Mouse (Mus musculus) large intestine, adult 2 months (tissue): ENCODE measurements around the gene Josd2. TPM values are rescaled to one million over a fixed set of nuclear protein-coding genes. Genes with fewer than 3 reads are reported as not detected.
A peak's percentile ranks its signal among the peaks of the same experiment; 100 is the strongest.

Experiments used
- DNase-seq: peaks from one replicate; pipeline ENCODE4 v3.0.0-alpha.2; 2012; ENCODE audit warnings: low read depth, low spot score
- WGBS: fragments of 180-500 bp; shearing (Covaris S2); methylation state at CpG from one replicate; pipeline ENCODE4 v1.1.7; 2018; 5-methylcytosine and 5-hydroxymethylcytosine counted together
- polyA plus RNA-seq: library from polyadenylated mRNA; depleted of rRNA; stranded (reverse); fragments of >200 nt; gene quantifications from 2 replicates; pipeline ENCODE4 v1.2.3, GENCODE M21; 2012; rRNA removed

The Josd2 gene
- polyA plus RNA-seq, 1 experiment = 78.0 TPM

DNA sequence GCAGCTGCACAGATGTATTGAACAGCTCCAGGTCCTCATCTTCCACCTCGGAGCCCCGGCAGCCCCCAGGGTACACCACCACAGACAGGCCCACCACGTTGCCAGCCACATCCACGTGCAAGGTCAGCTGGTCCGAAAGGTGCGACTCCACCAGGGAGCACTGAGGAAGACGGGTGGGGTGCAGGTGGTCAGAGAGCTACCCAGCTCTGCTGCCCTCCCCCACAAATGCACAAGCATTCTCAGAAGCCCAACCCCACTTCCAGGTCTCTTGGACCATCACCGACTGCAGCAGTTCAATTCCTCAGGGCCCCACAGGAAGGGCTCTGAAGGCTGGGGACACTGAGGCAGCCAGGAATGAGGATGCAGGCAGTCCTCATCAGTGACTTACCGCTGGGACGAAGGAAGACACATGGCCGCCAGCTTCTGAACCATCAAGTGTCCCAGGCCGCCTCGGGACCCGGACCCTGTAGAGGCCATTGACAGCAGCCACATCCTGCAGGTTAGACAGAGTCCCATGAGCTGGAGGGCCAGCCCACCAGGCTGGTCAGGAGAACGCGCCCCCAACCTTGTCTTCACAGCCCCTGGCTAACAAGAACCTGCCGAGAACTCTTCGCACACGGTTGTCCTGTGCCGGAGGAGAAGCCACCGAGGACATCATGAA lies 24.5 kb downstream of the Josd2 start:
- DNase-seq = no peak
- 91% methylated on average over 21 of the region's 21 CpGs for WGBS

DNA sequence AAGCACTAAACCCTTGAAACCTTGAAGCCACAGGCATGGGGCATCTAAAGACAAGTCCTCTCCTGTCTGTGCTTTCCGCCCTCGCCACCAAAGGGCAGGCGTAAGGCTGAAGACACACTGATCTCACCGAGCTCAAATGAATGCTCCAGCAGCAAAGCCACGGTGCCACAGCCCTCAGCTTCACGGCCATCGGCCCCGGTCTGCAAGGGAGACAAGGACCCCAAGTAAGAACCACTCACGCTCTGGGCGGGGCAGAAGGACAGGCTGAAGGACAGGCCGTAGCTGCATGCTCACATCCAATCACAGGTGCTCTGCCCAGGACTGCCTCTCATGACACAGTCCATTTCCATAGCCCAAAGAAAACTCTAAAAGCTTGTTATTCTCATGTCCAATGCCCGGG lies 26.9 kb downstream of the Josd2 start:
- WGBS = 94% methylated on average over 12 of the region's 12 CpGs
- DNase-seq = no peak

DNA sequence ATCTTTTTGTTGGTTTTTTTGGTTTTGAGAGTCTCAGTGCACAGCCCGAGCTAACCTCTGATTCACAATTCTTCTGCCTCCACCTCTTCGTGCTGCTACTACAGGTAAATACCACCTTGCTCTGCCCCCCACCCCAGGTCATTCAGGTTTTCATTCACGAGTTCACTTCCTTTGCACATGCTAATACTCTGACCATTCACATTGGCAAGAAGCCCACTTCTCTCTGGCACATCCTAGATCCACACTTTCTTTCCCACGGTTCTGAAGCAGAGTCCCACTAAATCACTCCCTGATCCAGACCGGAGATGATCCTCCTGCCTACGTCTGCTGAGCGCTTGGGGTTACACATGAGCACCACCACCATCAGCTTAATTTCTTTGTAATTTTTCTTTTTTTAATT lies 27.3 kb downstream of the Josd2 start:
- no peak for DNase-seq
- WGBS = 75% methylated on average over 7 of the region's 7 CpGs

DNA sequence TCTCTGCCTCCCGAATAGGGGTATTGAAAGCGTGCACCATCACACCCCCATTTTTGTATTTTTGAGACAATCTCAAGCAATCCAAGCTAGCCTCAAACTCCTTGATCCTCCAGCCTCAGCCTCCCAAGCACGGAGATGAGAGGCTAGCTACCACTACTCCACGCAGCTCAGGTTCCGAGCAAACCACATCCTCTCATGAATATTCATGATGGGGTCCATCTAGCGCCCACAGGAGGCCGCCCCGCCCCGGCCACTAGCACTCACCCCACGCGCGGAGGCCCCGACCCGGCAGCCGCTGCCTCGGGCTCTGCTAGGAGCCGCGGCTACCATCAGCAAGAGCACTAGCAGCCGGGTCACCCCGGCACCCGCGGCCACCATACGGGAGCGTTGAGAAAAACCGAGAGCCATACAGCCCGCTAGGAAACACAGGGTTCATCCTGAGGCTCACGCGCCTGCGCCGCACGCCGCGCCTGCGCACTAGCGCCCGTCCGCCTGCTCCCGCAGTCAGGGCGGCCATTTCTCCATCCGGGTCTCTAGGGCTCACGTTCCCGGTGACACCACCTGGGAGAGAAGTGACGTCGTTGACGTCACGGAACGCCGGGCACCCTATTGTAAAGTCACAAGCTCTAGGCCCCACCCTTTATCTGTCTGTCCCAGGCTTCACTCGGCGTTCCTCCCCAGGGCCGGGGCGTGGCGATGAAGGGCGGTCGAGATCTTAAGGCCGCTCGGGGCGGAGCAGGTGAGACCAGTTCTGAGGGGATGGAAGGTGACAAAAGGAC lies 28.4 kb downstream of the Josd2 start, which contains the start of the genes Emc10 and Fam71e1:
Gene Emc10, minus strand, starts transcription at position 538 of the 779 bp plus-strand sequence.
Gene Fam71e1, plus strand, starts transcription at position 590 of the 779 bp plus-strand sequence.
- peak; percentile 93 for DNase-seq
- under 1% methylated on average over 58 of the region's 58 CpGs for WGBS

DNA sequence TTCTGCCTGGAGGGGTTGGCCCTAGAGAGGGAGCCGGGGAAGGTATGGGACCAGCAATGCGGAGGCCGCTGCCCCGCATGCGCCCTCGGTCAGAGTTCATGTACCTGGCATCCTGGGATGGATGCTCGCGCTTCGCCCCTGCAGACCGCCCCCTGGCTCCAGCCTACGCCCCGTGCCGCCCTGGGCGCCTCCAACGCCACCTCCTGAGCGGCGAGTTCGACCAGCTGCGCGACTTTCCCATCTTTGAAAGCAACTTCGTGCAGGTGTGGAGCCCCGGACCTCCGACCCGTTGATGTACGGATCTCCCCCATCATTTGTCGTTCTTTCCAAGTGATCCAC lies 29.0 kb downstream of the Josd2 start:
- DNase-seq = no peak
- WGBS = 2% methylated on average over 26 of the region's 26 CpGs

DNA sequence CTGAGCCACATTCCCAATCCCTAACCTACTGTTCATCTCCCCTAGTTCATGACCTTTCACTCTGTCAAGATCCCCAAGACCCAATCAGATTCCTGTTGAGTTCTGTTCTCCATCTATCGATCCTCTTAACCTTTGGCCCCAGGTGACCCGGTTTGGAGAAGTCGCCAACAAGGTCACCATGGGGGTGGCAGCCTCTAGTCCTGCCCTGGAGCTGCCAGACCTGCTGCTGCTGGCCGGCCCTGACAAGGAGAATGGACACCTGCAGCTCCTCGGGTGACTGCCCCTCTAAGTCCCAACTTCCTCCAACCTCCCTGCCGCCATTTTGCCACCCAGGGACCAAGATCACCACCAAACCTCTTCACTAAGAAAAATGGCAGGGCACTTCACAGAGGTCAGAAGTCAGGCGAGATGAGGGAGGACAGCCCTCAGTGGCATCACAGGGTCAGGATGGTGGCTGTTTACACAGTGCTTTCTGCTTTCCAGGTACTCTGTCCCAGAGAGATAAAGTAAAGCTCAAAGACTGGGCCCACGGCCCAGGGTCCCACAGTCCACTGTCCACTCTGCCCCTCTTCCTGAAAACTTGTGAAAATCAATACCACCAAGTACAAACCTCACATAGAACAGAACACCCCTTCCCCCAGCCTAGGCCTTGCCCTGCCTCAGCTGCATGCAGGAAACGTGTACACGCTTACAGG lies 29.7 kb downstream of the Josd2 start:
- 85% methylated on average over 10 of the region's 10 CpGs for WGBS
- DNase-seq = no peak

DNA sequence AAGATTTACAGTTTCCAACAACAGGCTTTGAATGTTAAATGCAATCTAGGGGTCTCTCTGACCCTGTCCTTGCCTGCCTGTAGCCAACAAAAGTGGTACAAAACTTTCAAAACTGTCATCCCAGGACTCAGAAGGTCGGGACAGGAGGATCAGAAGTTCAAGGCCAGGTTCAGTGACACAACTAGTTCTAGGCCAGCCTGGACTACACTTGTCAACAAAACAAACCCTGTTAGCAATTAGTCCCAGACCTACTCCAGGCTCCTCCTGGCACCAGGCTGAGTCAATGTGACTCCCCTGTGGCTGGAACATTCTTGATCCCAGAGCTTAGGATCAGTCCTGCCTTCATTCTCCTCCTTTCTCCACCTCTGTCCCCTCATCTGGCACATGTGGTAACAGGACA lies 31.1 kb downstream of the Josd2 start:
- 62% methylated on average over 1 of the region's 1 CpGs for WGBS
- no peak for DNase-seq

DNA sequence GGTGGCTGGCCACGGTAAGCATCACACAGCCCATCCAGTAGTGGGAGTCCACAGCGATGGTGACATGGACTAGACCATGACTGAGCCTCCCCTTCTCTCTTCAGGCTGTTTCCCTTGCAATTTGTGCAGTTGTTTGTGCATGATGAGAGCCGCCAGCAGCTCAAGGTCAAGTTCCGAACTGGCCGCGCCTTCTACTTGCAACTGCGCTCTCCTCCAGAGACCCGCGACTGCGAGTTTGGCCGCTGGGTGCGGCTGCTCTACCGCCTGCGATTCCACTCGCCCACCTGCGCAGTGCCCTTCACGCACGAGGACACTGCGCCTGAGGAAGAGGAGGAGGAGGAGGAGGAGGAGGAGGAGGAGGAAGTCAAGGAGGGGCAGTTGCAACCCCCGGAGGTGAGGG lies 32.3 kb downstream of the Josd2 start:
- no peak for DNase-seq
- WGBS = 36% methylated on average over 20 of the region's 20 CpGs

DNA sequence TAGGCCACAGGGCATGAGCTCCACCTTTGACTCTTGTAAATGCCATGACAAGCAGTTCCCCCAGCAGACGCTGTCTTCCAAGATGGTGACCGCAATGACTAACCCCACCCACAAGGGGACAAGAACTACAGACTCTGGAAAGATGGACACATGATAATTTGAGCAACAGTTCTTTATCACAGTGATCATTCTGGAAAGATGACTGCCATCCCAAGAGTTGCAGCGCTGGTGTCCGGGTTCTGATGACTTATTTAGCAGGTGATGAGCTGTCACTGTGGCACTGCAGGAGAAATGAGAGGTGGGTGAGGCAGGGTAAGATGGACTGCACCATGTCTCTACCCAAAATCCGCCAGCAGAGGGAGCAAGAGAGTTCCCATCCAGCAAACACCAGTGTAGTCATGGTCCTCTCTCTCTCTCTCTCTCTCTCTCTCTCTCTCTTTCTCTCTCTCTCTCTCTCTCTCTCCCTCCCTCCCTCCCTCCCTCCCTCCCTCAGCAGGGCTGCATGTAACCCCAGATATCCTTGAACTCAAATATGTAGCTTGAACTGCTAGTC lies 33.9 kb downstream of the Josd2 start:
- WGBS = 28% methylated on average over 5 of the region's 5 CpGs
- DNase-seq = peak; percentile 28

DNA sequence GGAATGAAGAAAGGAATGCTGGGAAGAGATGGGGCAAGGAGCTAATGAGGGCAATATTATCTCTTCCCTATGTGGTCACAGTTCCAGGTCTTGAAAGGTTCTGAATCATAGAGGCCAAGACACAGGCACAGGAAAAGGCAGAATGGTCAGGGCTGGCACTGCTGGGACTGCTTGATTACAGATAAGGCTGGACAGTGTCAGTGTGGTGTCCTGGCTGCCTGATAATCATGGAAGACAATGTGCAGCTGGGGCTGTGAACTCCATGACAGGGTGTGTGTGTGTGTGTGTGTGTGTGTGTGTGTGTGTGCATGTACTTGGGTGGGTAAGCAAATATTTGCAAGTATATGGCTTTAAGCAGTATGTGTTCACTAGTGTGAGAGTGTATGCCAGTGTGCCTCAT lies 39.7 kb downstream of the Josd2 start:
- DNase-seq = no peak

DNA sequence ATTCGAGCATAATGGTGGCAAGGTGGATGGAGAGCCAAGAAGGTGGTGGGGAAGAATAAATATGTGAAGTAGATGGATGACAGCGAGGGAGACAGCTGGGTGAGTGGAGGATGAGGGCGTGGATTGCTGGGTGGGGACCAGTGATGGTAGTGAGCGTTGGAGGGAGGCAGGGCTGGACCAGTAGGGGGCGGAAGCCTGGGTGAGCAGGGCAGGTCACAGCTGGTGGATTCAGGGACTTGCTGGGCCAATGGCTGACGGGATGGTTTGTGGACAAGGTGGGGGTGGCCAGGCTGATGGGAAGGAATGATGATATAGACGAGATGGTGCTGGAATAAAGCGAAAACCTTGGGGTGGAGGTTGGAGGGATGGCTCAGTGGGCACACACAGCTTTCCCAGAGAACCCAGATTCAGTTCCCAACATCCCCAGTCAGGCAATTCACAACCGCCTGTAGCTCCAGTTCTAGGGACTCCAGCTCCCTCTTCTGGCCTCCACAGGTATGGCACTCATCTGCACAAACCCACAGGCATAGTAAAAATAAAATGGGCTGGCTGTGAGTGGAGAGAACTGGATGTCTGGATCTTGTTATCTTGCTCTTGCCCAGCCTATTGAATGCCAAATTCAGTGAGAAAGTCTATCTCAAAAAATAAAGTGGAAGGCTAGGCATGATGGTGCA lies 51.6 kb downstream of the Josd2 start:
- WGBS = 52% methylated on average over 9 of the region's 9 CpGs
- DNase-seq = no peak

DNA sequence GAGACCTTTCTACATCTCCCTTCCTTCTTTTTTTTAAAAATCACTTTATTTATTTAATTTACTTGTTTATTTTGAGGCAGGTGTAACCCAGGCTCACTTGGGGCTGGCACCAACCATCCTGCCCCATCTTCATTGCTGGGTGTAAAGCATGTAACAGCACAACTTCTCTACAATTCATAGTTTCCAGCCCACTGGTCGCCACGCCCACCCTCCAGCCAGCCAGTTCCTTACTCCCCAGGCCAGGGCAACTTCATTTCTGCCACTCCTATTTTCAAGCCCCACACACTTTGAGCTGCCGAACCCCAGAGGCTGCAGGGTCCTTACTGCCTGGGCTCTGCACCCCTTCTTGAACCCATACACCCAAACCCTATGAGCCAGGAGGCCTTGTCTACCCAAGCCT lies 53.2 kb downstream of the Josd2 start:
- no peak for DNase-seq
- 55% methylated on average over 3 of the region's 3 CpGs for WGBS

Other genes starting within 250 kb of the Josd2 start
- 389 and 435 TPM in 2 replicates for gene Klk1, start 242.6 kb upstream of the Josd2 start, polyA plus RNA-seq
- gene Gm36864, start 231.8 kb upstream of the Josd2 start, polyA plus RNA-seq = 0.06 TPM in 1 of 2 replicates, not detected in the other
- 1.3 and 2.1 TPM in 2 replicates for gene 1700028J19Rik, start 221.3 kb upstream of the Josd2 start, polyA plus RNA-seq
- gene 2410002F23Rik, start 221.3 kb upstream of the Josd2 start, polyA plus RNA-seq = 57.0 and 72.3 TPM in 2 replicates
- gene Acp4, start 210.6 kb upstream of the Josd2 start, polyA plus RNA-seq = not detected in 2 replicates
- gene Gm15517, start 206.5 kb upstream of the Josd2 start, polyA plus RNA-seq = not detected in 2 replicates
- 1.2 and 1.4 TPM in 2 replicates for gene Clec11a, start 161.1 kb upstream of the Josd2 start, polyA plus RNA-seq
- gene Shank1, start 157.7 kb upstream of the Josd2 start, polyA plus RNA-seq = 0.48 TPM in 2 replicates
- 0.78 and 0.92 TPM in 2 replicates for gene Syt3, start 83.9 kb upstream of the Josd2 start, polyA plus RNA-seq
- 0.95 and 0.99 TPM in 2 replicates for gene 1700008O03Rik, start 82.2 kb upstream of the Josd2 start, polyA plus RNA-seq
- gene Lrrc4b, start 39.0 kb upstream of the Josd2 start, polyA plus RNA-seq = 0.97 TPM in 2 replicates
- gene Aspdh, start 2.6 kb upstream of the Josd2 start, polyA plus RNA-seq = 0.31 and 0.64 TPM in 2 replicates
- 144 and 159 TPM in 2 replicates for gene Emc10, start 28.5 kb downstream of the Josd2 start, polyA plus RNA-seq
- gene Fam71e1, start 28.6 kb downstream of the Josd2 start, polyA plus RNA-seq = 1.1 and 1.5 TPM in 2 replicates
- 0.26 and 0.67 TPM in 2 replicates for gene Mybpc2, start 56.7 kb downstream of the Josd2 start, polyA plus RNA-seq
- 17.4 and 21.1 TPM in 2 replicates for gene Spib, start 64.1 kb downstream of the Josd2 start, polyA plus RNA-seq
- gene Pold1, start 80.9 kb downstream of the Josd2 start, polyA plus RNA-seq = 45.2 and 47.0 TPM in 2 replicates
- 163 and 192 TPM in 2 replicates for gene Nr1h2, start 86.0 kb downstream of the Josd2 start, polyA plus RNA-seq
- gene Napsa, start 104.4 kb downstream of the Josd2 start, polyA plus RNA-seq = 20.4 and 22.2 TPM in 2 replicates
- 0.95 and 1.9 TPM in 2 replicates for gene Kcnc3, start 122.7 kb downstream of the Josd2 start, polyA plus RNA-seq
- gene Myh14, start 202.9 kb downstream of the Josd2 start, polyA plus RNA-seq = 163 and 237 TPM in 2 replicates
- gene Izumo2, start 240.8 kb downstream of the Josd2 start, polyA plus RNA-seq = not detected in 2 replicates